18 mouse cellular contexts compared by ENCODE assay signal in the genomic region with DNA sequence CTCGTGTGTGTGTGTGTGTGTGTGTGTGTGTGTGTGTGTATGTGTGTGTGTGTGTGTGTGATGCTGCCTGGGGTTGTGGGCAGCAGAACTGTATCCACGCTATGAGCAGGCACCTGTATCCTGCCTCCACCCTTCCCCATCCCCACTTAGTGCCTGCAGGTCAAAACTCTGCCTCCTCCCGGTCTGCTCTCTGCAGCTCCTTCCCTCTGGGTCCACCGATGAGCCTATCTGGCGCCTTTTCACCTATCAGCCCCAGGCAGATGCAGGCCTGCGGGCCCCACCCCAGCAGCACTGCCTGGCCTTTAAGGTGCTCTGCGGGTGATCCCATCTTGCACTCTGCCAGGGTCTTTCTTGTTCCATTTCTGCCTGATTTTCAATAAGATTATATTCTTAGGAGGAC. TPM values are rescaled to one million over a fixed set of nuclear protein-coding genes. Genes with fewer than 3 reads are reported as not detected.
DNase-seq lines count a peak whose midpoint lies in the region; ATAC-seq and TF ChIP-seq lines count a peak whose summit lies in the region.
"Had no signal": no experiment of that assay in that cellular context is flagged by ENCODE, and none has a peak within 500 bp of the region (broad histone marks: within the 10 kb centered on the region; RNA-seq: fewer than 3 reads in every experiment).

No protein-coding gene starts in this region.

- WGBS in lung, embryonic 14.5 days, result 70% methylated on average over 6 of the region's 7 CpGs
- 13% methylated on average over 6 of the region's 7 CpGs for WGBS in liver, embryonic 13.5 days (ENCODE audit: insufficient replicate concordance)
- WGBS in stomach, embryonic 15.5 days, result 81% methylated on average over 5 of the region's 7 CpGs
- WGBS in midbrain, embryonic 15.5 days, result 79% methylated on average over 6 of the region's 7 CpGs

- TF ChIP-seq CTCF in lung, embryonic 14.5 days (IDR thresholded peaks at IDR 0.05; ENCODE audit: low read depth), result no peak
- no peak for TF ChIP-seq CTCF in layer of hippocampus, adult 2 months (conservative IDR thresholded peaks at IDR 0.05)

- H3K27me3 ChIP-seq in lung, embryonic 14.5 days (ENCODE audit: insufficient read depth, low read length), result no peaks in the 10 kb centered on the region
- no peaks in the 10 kb centered on the region for H3K27me3 ChIP-seq in liver, embryonic 13.5 days
- no peaks in the 10 kb centered on the region for H3K27me3 ChIP-seq in stomach, embryonic 15.5 days (replicated peaks)
- H3K27me3 ChIP-seq in midbrain, embryonic 15.5 days (replicated peaks), result no peaks in the 10 kb centered on the region
- H3K27me3 ChIP-seq: forebrain, embryonic 15.5 days; hindbrain, embryonic 12.5 days; limb, embryonic 15.5 days; midbrain, embryonic 13.5 days; neural tube, embryonic 13.5 days had no signal

- H3K4me3 ChIP-seq in lung, embryonic 14.5 days (ENCODE audit: low read depth, low read length), result no peak overlapping the region
- H3K4me3 ChIP-seq in liver, embryonic 13.5 days (replicated peaks), result peak overlapping the region; percentile 40
- H3K4me3 ChIP-seq in stomach, embryonic 15.5 days (replicated peaks), result no peak overlapping the region
- no peak overlapping the region for H3K4me3 ChIP-seq in layer of hippocampus, adult 2 months
- H3K4me3 ChIP-seq in midbrain, embryonic 15.5 days, result no peak overlapping the region
- H3K4me3 ChIP-seq: embryonic facial prominence, embryonic 10.5 days; forebrain, embryonic 15.5 days; hindbrain, embryonic 12.5 days; limb, embryonic 15.5 days; midbrain, embryonic 13.5 days; neural tube, embryonic 13.5 days had no signal

- no peak for DNase-seq in lung, embryonic 14.5 days
- no peak for DNase-seq in lung, postnatal 36 days
- peak; percentile 81 for DNase-seq in c-Kit-positive CD71-positive TER-119-negative erythroid progenitor cells, embryonic 14.5 days (ENCODE audit: low read depth)
- peak; percentile 92 for DNase-seq in liver, embryonic 13.5 days
- no peak for DNase-seq in layer of hippocampus, adult 2 months (ENCODE audit: low spot score in 2 of 2)
- DNase-seq: adrenal gland, adult 8-10 months; cerebellum, adult 18-20 months; gastrocnemius, postnatal 36 days; right cerebral cortex, adult 18-20 months had no signal

- no peak overlapping the region for H3K27ac ChIP-seq in lung, embryonic 14.5 days (ENCODE audit: low read depth)
- H3K27ac ChIP-seq in liver, embryonic 13.5 days, result peak overlapping the region; percentile 100
- no peak overlapping the region for H3K27ac ChIP-seq in stomach, embryonic 15.5 days
- no peak overlapping the region for H3K27ac ChIP-seq in layer of hippocampus, adult 2 months
- no peak overlapping the region for H3K27ac ChIP-seq in midbrain, embryonic 15.5 days
- H3K27ac ChIP-seq: forebrain, embryonic 15.5 days; hindbrain, embryonic 12.5 days; kidney, postnatal 0 days; limb, embryonic 15.5 days; midbrain, embryonic 13.5 days; neural tube, embryonic 13.5 days had no signal

- H3K4me1 ChIP-seq in lung, embryonic 14.5 days (ENCODE audit: insufficient read depth), result no peaks in the 10 kb centered on the region
- H3K4me1 ChIP-seq in liver, embryonic 13.5 days (replicated peaks), result peaks cover 90% of the 10 kb centered on the region
- no peaks in the 10 kb centered on the region for H3K4me1 ChIP-seq in stomach, embryonic 15.5 days
- no peaks in the 10 kb centered on the region for H3K4me1 ChIP-seq in midbrain, embryonic 15.5 days
- H3K4me1 ChIP-seq: hindbrain, embryonic 12.5 days; midbrain, embryonic 13.5 days; neural tube, embryonic 13.5 days had no signal

- H3K36me3 ChIP-seq in lung, embryonic 14.5 days (ENCODE audit: insufficient read depth), result no peaks in the 10 kb centered on the region
- no peaks in the 10 kb centered on the region for H3K36me3 ChIP-seq in liver, embryonic 13.5 days
- no peaks in the 10 kb centered on the region for H3K36me3 ChIP-seq in stomach, embryonic 15.5 days
- no peaks in the 10 kb centered on the region for H3K36me3 ChIP-seq in midbrain, embryonic 15.5 days (replicated peaks)
- H3K36me3 ChIP-seq: embryonic facial prominence, embryonic 10.5 days; forebrain, embryonic 15.5 days; hindbrain, embryonic 12.5 days; limb, embryonic 15.5 days; midbrain, embryonic 13.5 days; neural tube, embryonic 13.5 days had no signal

- no peak overlapping the region for H3K4me2 ChIP-seq in lung, embryonic 14.5 days
- H3K4me2 ChIP-seq in liver, embryonic 13.5 days, result peak overlapping the region; percentile 64
- no peak overlapping the region for H3K4me2 ChIP-seq in stomach, embryonic 15.5 days
- H3K4me2 ChIP-seq in midbrain, embryonic 15.5 days, result no peak overlapping the region
- H3K4me2 ChIP-seq: forebrain, embryonic 15.5 days; hindbrain, embryonic 12.5 days; limb, embryonic 15.5 days; midbrain, embryonic 13.5 days; neural tube, embryonic 13.5 days had no signal

- ATAC-seq in lung, embryonic 14.5 days (ENCODE audit: insufficient read depth), result peak; percentile 28; the same call in 1 of the 2 replicates
- ATAC-seq in liver, embryonic 13.5 days (ENCODE audit: low read depth), result peak; percentile 86
- peak; percentile 86 for ATAC-seq in stomach, embryonic 15.5 days (ENCODE audit: insufficient read depth, low FRiP score, low read depth)
- no peak for ATAC-seq in midbrain, embryonic 15.5 days (replicated peaks)
- ATAC-seq: forebrain, embryonic 15.5 days; midbrain, embryonic 13.5 days had no signal

- no peaks in the 10 kb centered on the region for H3K9me3 ChIP-seq in lung, embryonic 14.5 days (ENCODE audit: low read depth, low read length)
- H3K9me3 ChIP-seq in liver, embryonic 13.5 days (replicated peaks), result no peaks in the 10 kb centered on the region
- no peaks in the 10 kb centered on the region for H3K9me3 ChIP-seq in stomach, embryonic 15.5 days
- no peaks in the 10 kb centered on the region for H3K9me3 ChIP-seq in midbrain, embryonic 15.5 days
- H3K9me3 ChIP-seq: embryonic facial prominence, embryonic 10.5 days; forebrain, embryonic 15.5 days; hindbrain, embryonic 12.5 days; limb, embryonic 15.5 days; midbrain, embryonic 13.5 days; neural tube, embryonic 13.5 days had no signal

- no peak overlapping the region for H3K9ac ChIP-seq in lung, embryonic 14.5 days
- peak overlapping the region; percentile 87 for H3K9ac ChIP-seq in liver, embryonic 13.5 days
- H3K9ac ChIP-seq in stomach, embryonic 15.5 days, result no peak overlapping the region
- H3K9ac ChIP-seq in midbrain, embryonic 15.5 days, result no peak overlapping the region
- H3K9ac ChIP-seq: forebrain, embryonic 15.5 days; hindbrain, embryonic 12.5 days; limb, embryonic 15.5 days; midbrain, embryonic 13.5 days; neural tube, embryonic 13.5 days had no signal

RNA-seq across cellular contexts. Expression of gene Slc20a1, which starts 29.1 kb away (rescaled TPM):
- 29.5 and 34.4 TPM in 2 replicates for polyA plus RNA-seq in lung, embryonic 14.5 days (2014; fragmentation: Nextera tagmentation; extraction: Ambion mirVana)
- polyA plus RNA-seq in liver, embryonic 13.5 days (2015; fragmentation: Nextera tagmentation; extraction: Ambion mirVana), result 48.6 and 55.8 TPM in 2 replicates
- 26.8 and 29.4 TPM in 2 replicates for polyA plus RNA-seq in stomach, embryonic 15.5 days (2015; fragmentation: Nextera tagmentation; extraction: Ambion mirVana)
- total RNA-seq in layer of hippocampus, adult 2 months (2021), result 100 to 1,000 TPM; 110 to 124 TPM
- 57.4 and 60.4 TPM in 2 replicates for polyA plus RNA-seq in midbrain, embryonic 15.5 days (2015; fragmentation: Nextera tagmentation; extraction: Ambion mirVana)

Comparison
In these comparisons a context has a peak if more than half of its experiments do, and no peak if none do; other contexts are left out.
1. DNase-seq: peak in c-Kit-positive CD71-positive TER-119-negative erythroid progenitor cells, embryonic 14.5 days (single experiment) and liver, embryonic 13.5 days (single experiment); none in lung, embryonic 14.5 days (single experiment), lung, postnatal 36 days (single experiment) and layer of hippocampus, adult 2 months (0 of 2).